Mouse (Mus musculus) testis, adult 2 months (tissue): ENCODE measurements around the gene Qrich2.

Experiments
- CTCF ChIP-seq: fragments of 200-500 bp; IDR thresholded peaks from 2 replicates; pipeline ENCODE4 v1.5.1; 2012; ENCODE audit warnings: low read depth, mild to moderate bottlenecking, inconsistent platforms, low read length, moderate library complexity; ENCODE audit not compliant: control insufficient read depth, insufficient read depth, insufficient replicate concordance
- POLR2A ChIP-seq: fragments of 200-500 bp; IDR thresholded peaks from 2 replicates; pipeline ENCODE4 v1.6.1; 2012; ENCODE audit warnings: low read depth, mild to moderate bottlenecking, inconsistent platforms, low read length, moderate library complexity; ENCODE audit not compliant: control insufficient read depth

DNA sequence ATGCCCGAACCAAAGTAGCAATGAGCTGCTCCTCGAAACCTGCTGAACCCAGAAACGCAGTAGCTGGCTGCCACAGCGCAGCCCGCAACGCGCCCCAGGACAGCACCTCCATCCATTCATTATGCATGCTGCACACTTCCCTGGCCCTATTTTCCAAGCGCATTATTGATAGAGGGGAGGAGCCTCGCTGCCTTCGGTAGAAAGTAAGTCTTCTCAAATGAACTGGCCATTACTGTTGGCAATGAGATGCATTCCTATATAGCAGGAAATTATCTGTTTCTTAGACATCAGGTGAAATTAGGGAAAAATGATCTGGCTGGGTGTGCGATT, 67.7 kb downstream of the Qrich2 start:
- TF ChIP-seq POLR2A: no peak
- TF ChIP-seq CTCF: no peak
